Mouse (Mus musculus): ENCODE results near the gene Exosc1. TPM values are rescaled to one million over a fixed set of nuclear protein-coding genes. Genes with fewer than 3 reads are reported as not detected.

The Exosc1 gene
- polyA plus RNA-seq, 1 experiment from 2014 or later: 83.2 TPM

GRCm38 (mm10) chr19:41895460-41896318 lies 37.5 kb downstream of the Exosc1 start, which contains the start of gene Rrp12:
TSS of gene Rrp12 (minus strand) at chr19:41896173.
- H3K9ac ChIP-seq: peak within 1 kb of the TSS; percentile 68
- H3K27me3 ChIP-seq: no peaks in the 10 kb centered on the region
- peaks cover 18% of the 10 kb centered on the region for H3K4me1 ChIP-seq
- H3K9me3 ChIP-seq (replicated peaks): no peaks in the 10 kb centered on the region
- peaks cover 7% of the 10 kb centered on the region for H3K36me3 ChIP-seq (ENCODE audit: poor library complexity, severe bottlenecking)
- no peak within 1 kb of the TSS for H3K27ac ChIP-seq
- 2% methylated on average over 46 of the region's 46 CpGs for WGBS
- peak within 1 kb of the TSS; percentile 83 for H3K4me2 ChIP-seq
- H3K4me3 ChIP-seq: peak within 1 kb of the TSS; percentile 91
- ATAC-seq: peak; percentile 99

DNA sequence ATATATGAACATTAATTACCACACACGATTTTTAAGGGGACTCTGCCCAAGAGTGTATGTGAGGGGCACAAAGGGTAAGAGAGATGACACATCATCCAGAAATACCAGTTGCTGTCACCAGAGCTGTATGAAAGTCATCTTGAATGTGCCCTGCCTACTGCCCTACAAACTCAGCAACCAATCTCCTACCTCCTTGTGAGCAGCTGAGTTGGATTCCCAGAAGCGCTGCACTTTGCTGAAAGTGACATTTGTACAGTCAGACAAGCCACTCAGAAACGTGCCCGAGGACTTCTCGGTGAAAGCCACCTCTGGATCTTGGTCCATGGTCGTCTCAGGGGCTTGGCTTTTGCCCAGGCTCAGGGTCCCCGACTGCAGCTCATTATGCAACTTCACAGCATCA lies 38.3 kb downstream of the Exosc1 start:
- H3K4me2 ChIP-seq: peak overlapping the region; percentile 83
- no peaks in the 10 kb centered on the region for H3K27me3 ChIP-seq
- no peaks in the 10 kb centered on the region for H3K9me3 ChIP-seq (replicated peaks)
- H3K4me3 ChIP-seq: peak overlapping the region; percentile 91
- peak overlapping the region; percentile 68 for H3K9ac ChIP-seq
- no peak for ATAC-seq
- peaks cover 18% of the 10 kb centered on the region for H3K4me1 ChIP-seq
- peaks cover 14% of the 10 kb centered on the region for H3K36me3 ChIP-seq (ENCODE audit: poor library complexity, severe bottlenecking)
- 54% methylated on average over 7 of the region's 7 CpGs for WGBS
- H3K27ac ChIP-seq: no peak overlapping the region

DNA sequence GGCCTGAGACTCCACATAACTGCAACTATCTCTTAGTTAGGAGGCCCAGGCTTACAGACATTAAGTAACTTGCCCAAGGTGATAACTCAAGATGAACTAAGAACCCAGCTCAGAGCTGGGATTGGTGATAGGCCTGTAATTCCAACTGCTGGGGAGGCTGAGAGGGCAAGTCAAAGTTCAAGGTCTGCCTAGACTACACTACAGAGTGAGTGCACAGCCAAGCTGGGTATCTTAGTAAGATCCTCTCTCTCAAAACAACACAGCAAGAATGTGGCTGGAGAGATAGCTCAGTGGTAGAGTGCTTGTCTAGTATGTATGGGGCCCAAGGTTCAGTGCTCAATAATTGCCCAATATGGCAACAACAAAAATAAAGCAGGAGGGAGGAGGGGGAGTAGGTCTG lies 45.0 kb downstream of the Exosc1 start:
- no peak for ATAC-seq
- Histone ChIP-seq H3K9me3 (replicated peaks) (no peaks in the 10 kb centered on the region), H3K27me3 (no peaks in the 10 kb centered on the region), H3K4me2 (no peak overlapping the region), H3K9ac (no peak overlapping the region), H3K27ac (no peak overlapping the region), H3K4me3 (no peak overlapping the region), H3K4me1 (no peaks in the 10 kb centered on the region), H3K36me3 (ENCODE audit: poor library complexity, severe bottlenecking) (peaks cover 75% of the 10 kb centered on the region)

DNA sequence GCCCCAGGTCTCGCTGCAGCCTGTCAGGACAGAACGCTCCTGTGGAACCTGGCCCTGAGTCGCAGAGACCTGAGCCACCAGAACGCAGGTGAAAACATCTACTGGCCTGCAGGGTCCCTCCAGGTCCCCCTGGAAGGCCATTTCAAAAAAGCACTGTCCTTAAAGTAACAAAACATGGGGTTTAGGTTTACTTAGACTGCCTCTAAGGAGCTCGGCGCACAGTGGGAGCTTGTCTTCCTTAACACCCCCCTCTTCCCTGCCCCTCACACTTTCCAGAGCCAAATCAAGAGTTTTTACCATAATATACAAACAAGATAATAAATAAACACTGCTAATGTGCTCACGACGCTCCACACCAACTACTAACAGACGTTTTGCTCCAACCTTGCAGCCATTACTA lies 49.3 kb downstream of the Exosc1 start:
- Histone ChIP-seq H3K9ac (no peak overlapping the region), H3K4me2 (no peak overlapping the region), H3K9me3 (replicated peaks) (no peaks in the 10 kb centered on the region), H3K4me3 (no peak overlapping the region), H3K27ac (no peak overlapping the region), H3K36me3 (ENCODE audit: poor library complexity, severe bottlenecking) (peaks cover 89% of the 10 kb centered on the region), H3K27me3 (no peaks in the 10 kb centered on the region), H3K4me1 (no peaks in the 10 kb centered on the region)
- ATAC-seq: no peak
- 93% methylated on average over 9 of the region's 9 CpGs for WGBS

DNA sequence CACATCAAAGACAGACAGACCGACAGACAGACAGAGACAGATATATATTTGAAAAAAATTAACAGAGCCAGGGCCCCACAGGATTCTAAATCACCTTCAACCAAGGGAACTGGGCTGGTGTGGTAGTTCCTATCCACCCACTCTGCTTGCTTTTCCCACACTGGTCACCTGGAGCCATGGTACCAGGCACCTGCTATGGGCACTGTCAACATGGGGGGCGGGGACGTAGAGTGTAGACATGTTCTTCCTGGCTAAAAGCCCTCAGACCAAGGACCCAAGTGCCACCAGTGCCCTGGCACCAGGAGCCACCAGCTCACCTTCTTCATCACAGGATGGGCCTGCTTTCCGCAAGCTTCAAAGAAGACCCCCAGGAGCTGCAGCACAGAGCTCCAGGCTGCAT lies 51.4 kb downstream of the Exosc1 start:
- Histone ChIP-seq H3K9ac (no peak overlapping the region), H3K9me3 (replicated peaks) (no peaks in the 10 kb centered on the region), H3K4me1 (no peaks in the 10 kb centered on the region), H3K4me2 (no peak overlapping the region), H3K4me3 (no peak overlapping the region), H3K27ac (no peak overlapping the region), H3K36me3 (ENCODE audit: poor library complexity, severe bottlenecking) (peaks cover 80% of the 10 kb centered on the region), H3K27me3 (no peaks in the 10 kb centered on the region)
- WGBS: 97% methylated on average over 4 of the region's 4 CpGs
- ATAC-seq: no peak

DNA sequence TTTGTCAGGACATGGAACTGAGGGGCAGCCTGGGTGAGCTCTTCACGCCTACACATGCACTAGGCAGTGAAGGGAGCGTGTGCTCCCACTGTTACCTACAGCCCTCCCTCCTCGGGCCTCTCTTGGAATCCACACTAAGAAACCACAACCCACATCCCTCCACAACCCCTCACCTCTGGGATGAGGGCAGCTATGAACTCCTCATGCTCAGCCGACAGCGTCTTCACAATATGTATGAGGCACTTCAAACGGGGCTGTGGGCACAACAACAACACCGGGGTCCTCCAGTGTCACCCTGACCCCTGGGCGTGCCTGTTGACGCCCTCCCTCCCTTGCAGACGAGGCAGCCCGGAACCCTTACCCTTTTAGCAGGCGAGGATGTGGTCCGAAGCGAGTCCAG lies 58.9 kb downstream of the Exosc1 start:
- no peak overlapping the region for H3K27ac ChIP-seq
- no peak overlapping the region for H3K9ac ChIP-seq
- ATAC-seq: no peak
- no peaks in the 10 kb centered on the region for H3K9me3 ChIP-seq (replicated peaks)
- no peak overlapping the region for H3K4me2 ChIP-seq
- no peak overlapping the region for H3K4me3 ChIP-seq
- no peaks in the 10 kb centered on the region for H3K4me1 ChIP-seq
- no peaks in the 10 kb centered on the region for H3K27me3 ChIP-seq
- H3K36me3 ChIP-seq (ENCODE audit: poor library complexity, severe bottlenecking): peaks cover 89% of the 10 kb centered on the region
- 90% methylated on average over 14 of the region's 14 CpGs for WGBS

Other genes starting within 250 kb of the Exosc1 start
- 13.9 and 14.4 TPM in 2 replicates for gene Slit1, start 189.8 kb downstream of the Exosc1 start, polyA plus RNA-seq (2015; fragmentation: Nextera tagmentation; extraction: Ambion mirVana)
- 20.4 and 21.5 TPM in 2 replicates for gene Arhgap19, start 131.4 kb downstream of the Exosc1 start, polyA plus RNA-seq (2015; fragmentation: Nextera tagmentation; extraction: Ambion mirVana)
- gene Frat1, start 103.5 kb downstream of the Exosc1 start, polyA plus RNA-seq (2015; fragmentation: Nextera tagmentation; extraction: Ambion mirVana): 25.7 and 27.3 TPM in 2 replicates
- 10.4 and 12.4 TPM in 2 replicates for gene Frat2, start 85.3 kb downstream of the Exosc1 start, polyA plus RNA-seq (2015; fragmentation: Nextera tagmentation; extraction: Ambion mirVana)
- 15.8 and 18.1 TPM in 2 replicates for gene Rrp12, start 37.2 kb downstream of the Exosc1 start, polyA plus RNA-seq (2015; fragmentation: Nextera tagmentation; extraction: Ambion mirVana)
- gene Pgam1, start 21.5 kb downstream of the Exosc1 start, polyA plus RNA-seq (2015; fragmentation: Nextera tagmentation; extraction: Ambion mirVana): 505 and 567 TPM in 2 replicates
- gene Zdhhc16, start 57 bp upstream of the Exosc1 start, polyA plus RNA-seq (2015; fragmentation: Nextera tagmentation; extraction: Ambion mirVana): 86.5 and 96.5 TPM in 2 replicates
- 32.6 and 35.2 TPM in 2 replicates for gene Mms19, start 47.7 kb upstream of the Exosc1 start, polyA plus RNA-seq (2015; fragmentation: Nextera tagmentation; extraction: Ambion mirVana)
- gene Ubtd1, start 48.3 kb upstream of the Exosc1 start, polyA plus RNA-seq (2015; fragmentation: Nextera tagmentation; extraction: Ambion mirVana): 5.7 and 5.8 TPM in 2 replicates
- 0.15 and 0.21 TPM in 2 replicates for gene Ankrd2, start 102.6 kb upstream of the Exosc1 start, polyA plus RNA-seq (2015; fragmentation: Nextera tagmentation; extraction: Ambion mirVana)
- gene Hoga1, start 112.2 kb upstream of the Exosc1 start, polyA plus RNA-seq (2015; fragmentation: Nextera tagmentation; extraction: Ambion mirVana): 0.79 and 1.1 TPM in 2 replicates
- not detected in 2 replicates for gene 4933411K16Rik, start 118.8 kb upstream of the Exosc1 start, polyA plus RNA-seq (2015; fragmentation: Nextera tagmentation; extraction: Ambion mirVana)
- 114 and 118 TPM in 2 replicates for gene Morn4, start 152.9 kb upstream of the Exosc1 start, polyA plus RNA-seq (2015; fragmentation: Nextera tagmentation; extraction: Ambion mirVana)
- gene Pi4k2a, start 157.0 kb upstream of the Exosc1 start, polyA plus RNA-seq (2015; fragmentation: Nextera tagmentation; extraction: Ambion mirVana): 16.5 and 21.7 TPM in 2 replicates
- 10.1 and 10.3 TPM in 2 replicates for gene Avpi1, start 195.6 kb upstream of the Exosc1 start, polyA plus RNA-seq (2015; fragmentation: Nextera tagmentation; extraction: Ambion mirVana)
- gene Marveld1, start 214.0 kb upstream of the Exosc1 start, polyA plus RNA-seq (2015; fragmentation: Nextera tagmentation; extraction: Ambion mirVana): 1.7 and 2.0 TPM in 2 replicates
- 43.5 and 45.6 TPM in 2 replicates for gene Zfyve27, start 230.5 kb upstream of the Exosc1 start, polyA plus RNA-seq (2015; fragmentation: Nextera tagmentation; extraction: Ambion mirVana)

Data from forebrain, embryonic 13.5 days (tissue).